Mouse (Mus musculus) testis, adult 2 months (tissue): ENCODE results near the gene C8g. TPM values are rescaled to one million over a fixed set of nuclear protein-coding genes. Genes with fewer than 3 reads are reported as not detected.

Experiments
- H3K27ac ChIP-seq: fragments of 200-500 bp; 2 replicates; pipeline ENCODE4 v1.5.1; 2012; ENCODE audit warnings: low read depth, low read length; ENCODE audit not compliant: control insufficient read depth, insufficient read depth
- H3K27me3 ChIP-seq: fragments of 200-500 bp; 2 replicates; pipeline ENCODE4 v1.6.1; 2012; ENCODE audit warnings: mild to moderate bottlenecking, low read length, moderate library complexity; ENCODE audit not compliant: control insufficient read depth, insufficient read depth
- H3K36me3 ChIP-seq: fragments of 200-500 bp; 2 replicates; pipeline ENCODE4 v1.6.1; 2012; ENCODE audit warnings: mild to moderate bottlenecking, low read length; ENCODE audit not compliant: control insufficient read depth, insufficient read depth
- H3K4me1 ChIP-seq: fragments of 200-500 bp; 2 replicates; pipeline ENCODE4 v1.6.1; 2012; ENCODE audit warnings: low read length; ENCODE audit not compliant: control insufficient read depth, insufficient read depth
- H3K4me3 ChIP-seq: fragments of 200-500 bp; 2 replicates; pipeline ENCODE4 v1.5.1; 2012; ENCODE audit warnings: low read depth, mild to moderate bottlenecking, low read length, moderate library complexity, mixed read lengths; ENCODE audit not compliant: control insufficient read depth
- CTCF ChIP-seq: fragments of 200-500 bp; IDR thresholded peaks from 2 replicates; pipeline ENCODE4 v1.5.1; 2012; ENCODE audit warnings: low read depth, mild to moderate bottlenecking, inconsistent platforms, low read length, moderate library complexity; ENCODE audit not compliant: control insufficient read depth, insufficient read depth, insufficient replicate concordance
- POLR2A ChIP-seq: fragments of 200-500 bp; IDR thresholded peaks from 2 replicates; pipeline ENCODE4 v1.6.1; 2012; ENCODE audit warnings: low read depth, mild to moderate bottlenecking, inconsistent platforms, low read length, moderate library complexity; ENCODE audit not compliant: control insufficient read depth
- polyA plus RNA-seq: library from polyadenylated mRNA; depleted of rRNA; stranded (reverse); fragments of >200 nt; gene quantifications from 2 replicates; pipeline ENCODE4 v1.2.3, GENCODE M21; 2012

Gene C8g
- polyA plus RNA-seq, 1 experiment = 58.4 TPM

- no peak overlapping the region for H3K4me3 ChIP-seq
- H3K4me1 ChIP-seq = no peaks in the 10 kb centered on the region
- no peaks in the 10 kb centered on the region for H3K36me3 ChIP-seq
- H3K27me3 ChIP-seq = no peaks in the 10 kb centered on the region
- H3K27ac ChIP-seq = no peak overlapping the region
- TF ChIP-seq POLR2A = no peak
- no peak for TF ChIP-seq CTCF
Measured at GRCm38 (mm10) chr2:25487965-25488670, 13.4 kb downstream of the C8g start.

DNA sequence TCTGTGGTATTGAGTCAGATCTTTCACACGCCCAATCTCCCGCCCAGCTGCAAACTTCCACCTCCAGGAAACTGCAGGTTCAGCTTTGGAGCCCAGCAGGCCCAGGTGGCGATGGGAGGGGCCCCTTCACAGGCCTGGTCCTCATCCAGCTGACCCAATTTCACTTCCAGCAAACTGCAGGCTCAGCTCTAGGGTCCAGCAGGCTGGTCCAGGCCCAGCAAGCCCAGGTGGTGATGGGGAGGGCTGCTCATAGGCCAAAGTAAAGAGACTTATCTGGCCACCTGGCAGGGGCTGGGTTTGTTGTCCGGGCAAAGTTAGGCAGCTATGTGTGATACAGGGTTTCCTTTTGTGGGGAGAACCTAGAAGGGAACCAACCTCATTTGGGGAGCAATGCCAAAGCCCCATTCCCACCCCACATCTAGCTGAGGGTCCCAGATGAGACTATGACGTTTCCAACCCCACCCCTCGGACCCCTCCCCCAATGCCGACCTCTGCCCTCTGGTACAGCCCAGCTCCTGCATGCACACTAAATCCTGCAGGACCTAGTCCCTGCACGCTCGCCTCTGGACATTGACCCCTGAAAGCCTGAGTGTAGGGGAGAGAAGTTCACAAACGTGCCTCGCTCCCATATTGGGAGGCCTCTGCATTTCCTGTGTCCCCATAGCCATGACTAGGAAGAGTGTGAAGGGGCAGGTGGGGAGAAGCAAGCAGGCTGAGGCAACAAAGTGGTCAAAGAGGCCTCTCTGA, 16.4 kb downstream of the C8g start:
- Histone ChIP-seq H3K27me3 (no peaks in the 10 kb centered on the region), H3K4me1 (no peaks in the 10 kb centered on the region), H3K4me3 (no peak overlapping the region), H3K36me3 (no peaks in the 10 kb centered on the region), H3K27ac (no peak overlapping the region)
- TF ChIP-seq POLR2A (no peak), CTCF (no peak)

DNA sequence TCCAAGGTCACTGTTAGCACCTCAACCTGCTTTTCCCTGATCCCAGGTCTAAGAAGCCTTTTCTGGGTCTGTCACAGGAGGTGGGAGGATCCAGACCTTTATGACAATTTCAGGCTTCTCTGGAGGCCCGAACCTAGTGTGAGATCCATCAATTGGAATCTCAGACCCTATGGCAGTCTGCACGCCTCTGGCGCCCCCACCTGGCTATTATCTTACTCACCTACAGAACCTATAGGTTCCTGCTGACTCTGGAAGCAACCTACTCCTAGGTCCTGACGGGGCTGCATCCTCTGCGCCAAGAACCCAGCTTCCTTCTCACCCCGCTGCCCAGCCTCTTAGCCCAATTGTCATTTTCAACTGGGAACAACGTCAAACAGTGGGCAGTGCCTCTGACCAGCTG, 18.6 kb downstream of the C8g start:
- no peaks in the 10 kb centered on the region for H3K4me1 ChIP-seq
- TF ChIP-seq POLR2A (no peak), CTCF (0 out of 2 replicates have a peak, but pooled peaks have one; percentile 34)
- H3K36me3 ChIP-seq = no peaks in the 10 kb centered on the region
- no peak overlapping the region for H3K4me3 ChIP-seq
- H3K27me3 ChIP-seq = no peaks in the 10 kb centered on the region
- H3K27ac ChIP-seq = no peak overlapping the region

GRCm38 (mm10) chr2:25480541-25480940, 21.0 kb downstream of the C8g start:
- H3K36me3 ChIP-seq = no peaks in the 10 kb centered on the region
- 0 out of 2 replicates have a peak, but pooled peaks cover 3% of the 10 kb centered on the region for H3K4me1 ChIP-seq
- no peaks in the 10 kb centered on the region for H3K27me3 ChIP-seq
- H3K4me3 ChIP-seq = no peak overlapping the region
- no peak overlapping the region; the same call in 1 of the 2 replicates for H3K27ac ChIP-seq
- TF ChIP-seq CTCF (no peak), POLR2A (no peak)

DNA sequence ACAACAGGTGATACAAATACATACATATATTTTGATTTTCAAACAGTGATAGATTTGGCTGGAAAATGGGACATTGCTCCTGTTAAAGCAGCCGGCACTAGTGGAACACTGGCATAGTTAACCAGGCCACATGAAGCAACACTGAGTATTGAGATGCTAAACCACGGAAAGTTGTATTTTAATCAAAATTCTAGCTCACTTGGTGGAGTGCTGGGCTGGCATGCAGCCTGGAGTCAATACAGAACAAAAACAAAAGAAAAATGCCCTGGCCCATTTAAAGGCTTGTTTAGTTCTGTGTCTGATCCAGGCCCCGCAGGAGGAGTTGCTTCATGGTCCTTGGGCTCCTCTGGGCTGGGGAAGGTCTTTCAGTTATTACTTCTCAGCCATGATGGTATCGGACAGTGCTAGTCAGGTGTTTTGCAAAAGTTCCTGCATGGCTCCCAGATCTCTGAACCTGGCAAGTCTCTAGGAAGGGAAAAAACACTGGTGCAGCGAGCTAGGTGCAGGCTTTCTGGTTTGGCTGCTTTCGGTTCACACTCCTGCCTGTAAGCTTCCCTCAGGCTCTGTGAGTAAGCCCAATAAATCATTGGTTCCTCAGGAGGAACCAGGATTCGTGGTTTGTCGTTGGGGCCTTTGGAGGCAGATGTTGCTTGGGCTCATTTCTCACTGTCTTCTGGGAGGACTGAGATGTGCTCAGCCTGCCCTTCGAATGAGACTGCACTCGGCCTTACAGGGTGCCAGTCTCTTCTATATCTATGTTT, 21.8 kb downstream of the C8g start:
- Histone ChIP-seq H3K27ac (peak overlapping the region; percentile 15; the same call in 1 of the 2 replicates), H3K27me3 (no peaks in the 10 kb centered on the region), H3K4me3 (no peak overlapping the region), H3K4me1 (0 out of 2 replicates have a peak, but pooled peaks cover 3% of the 10 kb centered on the region), H3K36me3 (no peaks in the 10 kb centered on the region)
- TF ChIP-seq POLR2A (0 out of 2 replicates have a peak, but pooled peaks have one; percentile 22), CTCF (no peak)

- H3K4me3 ChIP-seq = no peak overlapping the region
- no peaks in the 10 kb centered on the region for H3K27me3 ChIP-seq
- H3K4me1 ChIP-seq = peaks cover 3% of the 10 kb centered on the region
- TF ChIP-seq POLR2A = no peak
- no peak for TF ChIP-seq CTCF
- peak overlapping the region; percentile 75 for H3K27ac ChIP-seq
- H3K36me3 ChIP-seq = no peaks in the 10 kb centered on the region
Measured at GRCm38 (mm10) chr2:25477967-25478675, 23.4 kb downstream of the C8g start.
